Mouse (Mus musculus) adrenal gland, postnatal 10 days (tissue): Measurements from ENCODE around the gene Olfr1388. TPM values are rescaled to one million over a fixed set of nuclear protein-coding genes. Genes with fewer than 3 reads are reported as not detected.
"Not testable (repeated sequence)": the region's sequence is repeated elsewhere in the genome, so short reads cannot be mapped to it uniquely, and the experiment has no call there.

ENCODE experiments used
- DNase-seq: peaks from one replicate; pipeline ENCODE4 v3.0.0; 2021; ENCODE audit warnings: mixed read lengths
- long read RNA-seq, 2 experiments: library from polyadenylated mRNA; stranded (forward); transcript quantifications; one replicate each; pipeline ENCODE4 v2.0.0; 2021
- total RNA-seq, 2 experiments: library from RNA; stranded (reverse); gene quantifications; 2 replicates each; pipeline ENCODE4 v1.2.3; 2021

Olfr1388 gene
- under 1 TPM in 1 of 2 experiments, not detected in 1; 0.21 TPM for total RNA-seq
- long read RNA-seq, experiment 1, result 0 reads
- long read RNA-seq, experiment 2, result 0 reads

DNA sequence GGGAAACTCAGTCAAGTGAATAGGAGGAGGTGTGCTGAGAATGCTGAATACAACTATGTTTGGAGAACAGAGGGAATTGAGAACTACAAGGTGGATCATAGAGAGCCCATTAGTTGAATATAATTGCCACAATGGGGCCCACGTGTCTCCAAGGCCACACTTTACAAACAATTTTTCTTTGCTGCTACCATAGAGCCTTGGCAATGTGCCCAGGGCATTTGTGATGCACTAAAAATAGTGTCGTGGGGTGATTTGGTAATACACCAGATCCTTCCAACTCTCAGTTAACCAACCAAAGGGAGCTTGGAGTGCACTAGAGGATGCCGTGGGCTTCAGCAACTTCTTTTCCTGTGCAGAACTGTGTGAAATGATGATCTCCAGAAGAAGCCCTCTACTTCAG is at the start of gene Olfr1388:
Olfr1388 (plus strand) TSS at position 214 of the 400 bp plus-strand sequence.
- peak; percentile 39 for DNase-seq

DNA sequence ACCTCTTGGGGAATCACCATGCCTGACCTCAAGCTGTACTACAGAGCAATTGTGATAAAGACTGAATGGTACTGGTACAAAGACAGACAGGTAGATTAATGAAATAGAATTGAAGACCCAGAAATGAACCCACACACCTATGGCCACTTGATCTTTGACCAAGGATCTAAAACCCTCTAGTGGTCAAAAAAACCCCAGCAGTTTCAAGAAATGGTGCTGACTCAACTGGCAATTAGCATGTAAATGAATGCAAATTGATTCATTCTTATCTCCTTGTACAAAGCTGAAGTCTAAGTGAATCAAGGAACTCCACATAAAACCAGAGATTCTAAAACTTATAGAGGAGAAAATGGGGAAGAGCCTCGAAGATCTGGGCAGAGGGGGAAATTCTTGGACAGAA is 43.7 kb upstream of the Olfr1388 start:
- DNase-seq, result not testable (repeated sequence)

DNA sequence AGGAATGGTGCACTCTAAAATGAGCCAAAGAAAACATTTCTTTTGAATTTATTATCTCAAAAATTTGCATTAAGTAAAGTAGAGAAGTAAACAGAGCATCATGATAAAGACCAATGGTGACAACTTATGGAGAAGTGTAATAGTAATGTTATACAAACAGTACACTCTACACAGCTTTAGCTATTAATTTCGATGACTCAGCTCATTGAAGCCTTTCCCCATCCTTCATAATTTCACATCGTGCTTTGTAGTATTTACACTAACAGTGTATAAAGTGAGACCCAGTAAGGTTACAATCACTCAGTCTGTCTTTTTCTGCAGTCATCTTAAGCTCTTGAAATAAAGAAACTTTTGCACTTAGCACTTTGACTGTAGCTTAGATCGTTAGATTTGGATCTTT is 29.6 kb upstream of the Olfr1388 start:
- no peak for DNase-seq

DNA sequence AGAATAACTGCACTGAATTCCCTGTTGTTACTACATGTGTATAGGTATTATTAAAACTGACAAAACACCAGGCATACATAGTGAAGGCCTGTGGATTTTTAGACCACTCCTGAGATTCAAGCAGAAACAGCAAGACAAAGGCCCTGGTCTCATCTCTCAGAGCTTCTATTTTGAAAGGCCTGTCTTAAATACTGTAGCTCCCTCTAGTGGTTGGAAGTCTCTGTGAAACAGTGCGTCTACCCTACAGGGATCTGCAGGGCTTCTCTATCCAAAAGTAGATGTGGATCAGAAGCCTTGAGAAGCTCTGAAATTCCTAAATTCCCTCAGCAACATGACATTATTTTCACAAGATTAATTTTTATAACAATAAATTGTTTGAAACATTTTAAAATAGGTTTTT is 25.9 kb upstream of the Olfr1388 start:
- DNase-seq, result peak; percentile 12

DNA sequence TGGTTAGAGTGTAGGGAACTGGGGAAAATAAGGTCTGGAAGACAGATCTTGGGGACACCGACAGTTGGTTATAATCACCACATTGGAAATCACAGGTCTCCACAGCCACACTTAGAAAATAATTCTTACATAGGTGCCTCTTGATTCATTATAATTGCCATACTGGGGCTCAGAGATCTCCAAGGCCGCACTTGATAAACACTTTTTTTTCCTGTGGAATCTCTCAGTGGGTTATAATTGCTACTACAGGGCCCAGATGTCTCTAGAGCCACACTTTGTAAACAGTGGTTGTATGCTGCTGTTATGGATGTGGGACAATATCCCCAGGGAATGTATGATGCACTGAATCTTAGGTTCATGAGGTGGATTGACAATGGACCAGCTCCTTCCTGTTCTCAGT is 13.7 kb upstream of the Olfr1388 start, which contains the start of gene Olfr1389:
Olfr1389 (plus strand) TSS at position 301 of the 400 bp plus-strand sequence.
- no peak for DNase-seq

DNA sequence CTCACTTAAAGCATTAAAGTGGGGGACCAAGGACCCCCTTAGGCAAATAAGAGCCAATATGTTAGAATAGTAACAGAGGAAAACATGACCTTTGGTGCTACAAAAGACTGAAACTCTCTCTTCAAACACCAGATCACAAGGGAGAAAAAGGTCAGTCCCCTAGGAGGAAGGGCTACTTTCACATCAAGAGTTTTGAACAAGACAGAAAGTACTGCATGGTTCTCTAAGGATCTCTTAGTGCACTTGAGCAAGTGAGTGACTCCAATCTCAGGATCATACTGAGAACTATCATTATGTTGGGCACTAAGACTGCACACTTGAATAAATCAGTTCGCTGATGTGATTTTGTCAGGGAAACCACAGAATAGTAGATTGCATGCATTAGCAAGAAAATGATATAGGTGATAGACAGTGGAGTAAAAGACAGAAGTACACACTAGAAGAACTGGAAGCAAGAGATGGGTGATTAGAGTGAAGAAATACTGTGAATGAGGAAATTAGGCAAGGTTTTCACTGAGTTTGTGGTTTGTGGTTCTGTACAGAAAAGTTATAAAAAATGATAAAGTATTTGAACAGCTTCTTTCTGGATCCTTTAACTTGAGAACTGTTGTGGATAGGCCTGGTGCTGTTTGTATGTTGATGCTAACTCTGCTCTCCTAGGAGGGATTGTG is 11.0 kb upstream of the Olfr1388 start:
- DNase-seq, result no peak

DNA sequence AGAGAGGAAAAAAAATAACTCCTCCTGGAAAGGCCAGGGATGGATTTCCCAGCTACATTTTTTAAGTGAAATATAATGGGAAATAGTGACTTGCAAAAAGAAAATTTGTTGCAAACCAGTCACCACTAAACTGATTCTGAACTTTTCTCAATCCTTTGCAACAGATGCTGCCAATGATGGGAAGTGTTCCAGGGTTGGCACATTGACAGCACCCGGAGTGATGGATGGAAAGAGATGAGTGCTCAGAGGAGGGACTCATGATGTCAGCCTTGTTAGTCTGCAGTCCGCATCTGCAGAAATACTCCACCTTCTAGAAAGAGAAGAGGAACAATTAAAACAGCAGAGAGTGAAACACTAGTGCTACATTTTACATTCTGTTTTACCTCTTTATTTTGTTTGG is 6.8 kb upstream of the Olfr1388 start:
- DNase-seq, result peak; percentile 4

DNA sequence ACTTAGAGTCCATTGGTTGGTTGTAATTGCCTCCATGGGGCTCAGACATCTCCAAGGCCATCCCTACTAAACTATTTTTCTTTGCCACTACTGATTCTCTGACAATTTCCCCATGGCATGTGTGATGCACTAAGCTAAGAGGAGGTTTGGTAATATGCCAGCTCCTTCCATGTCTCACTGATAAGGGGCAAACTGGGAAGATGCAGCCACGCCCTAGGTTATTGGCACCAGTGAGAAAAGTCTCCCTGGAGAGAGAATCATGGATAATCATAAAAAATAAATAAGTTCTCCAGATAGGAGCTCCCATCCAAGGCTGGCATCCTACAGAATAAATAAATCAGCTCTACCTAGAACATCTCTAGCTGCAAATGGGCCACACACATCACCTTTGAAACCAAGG is 18.6 kb downstream of the Olfr1388 start, which contains the start of gene Olfr1387:
Olfr1387 (plus strand) TSS at position 301 of the 400 bp plus-strand sequence.
- no peak for DNase-seq

DNA sequence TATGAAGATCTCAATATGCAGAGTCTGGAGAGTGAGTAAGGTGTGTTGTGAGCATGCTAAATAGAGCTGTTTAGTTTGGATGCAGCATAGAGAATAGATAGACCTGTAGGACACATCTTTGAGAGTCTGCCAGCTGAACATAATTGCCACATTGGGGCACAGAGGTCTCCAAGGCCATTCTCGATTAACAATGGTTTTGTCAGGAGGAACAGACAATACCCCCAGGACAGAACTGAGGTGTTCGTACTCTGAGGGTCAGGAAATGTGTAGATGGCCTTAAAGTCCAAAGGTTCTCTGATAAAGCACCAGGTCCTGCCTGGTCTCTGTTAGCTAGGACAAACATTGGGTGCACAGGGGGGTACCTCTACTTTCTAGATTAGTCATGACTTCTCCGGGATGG is 28.3 kb downstream of the Olfr1388 start, which contains the start of gene Olfr1386:
Olfr1386 (plus strand) TSS at position 301 of the 400 bp plus-strand sequence.
- not testable (repeated sequence) for DNase-seq

DNA sequence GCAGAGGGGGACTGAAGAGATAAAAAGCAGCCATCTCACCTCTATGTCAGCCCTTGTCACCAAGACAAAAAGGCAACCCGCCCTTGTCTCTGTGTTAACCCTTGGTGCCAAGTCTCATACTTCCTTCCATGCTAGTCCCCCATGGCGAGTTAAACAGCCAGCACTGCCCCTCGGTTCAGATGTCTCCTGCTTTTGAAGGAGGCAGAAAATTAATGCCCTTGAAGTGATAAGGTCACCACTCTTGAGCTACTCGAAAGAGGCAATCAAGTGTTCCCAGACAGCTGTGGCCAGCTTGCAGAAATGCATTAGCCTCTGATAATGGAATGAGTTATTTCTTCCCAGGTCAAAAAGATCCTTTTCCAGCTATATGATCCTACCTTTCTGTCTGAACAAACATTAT is 49.5 kb downstream of the Olfr1388 start:
- no peak for DNase-seq

DNA sequence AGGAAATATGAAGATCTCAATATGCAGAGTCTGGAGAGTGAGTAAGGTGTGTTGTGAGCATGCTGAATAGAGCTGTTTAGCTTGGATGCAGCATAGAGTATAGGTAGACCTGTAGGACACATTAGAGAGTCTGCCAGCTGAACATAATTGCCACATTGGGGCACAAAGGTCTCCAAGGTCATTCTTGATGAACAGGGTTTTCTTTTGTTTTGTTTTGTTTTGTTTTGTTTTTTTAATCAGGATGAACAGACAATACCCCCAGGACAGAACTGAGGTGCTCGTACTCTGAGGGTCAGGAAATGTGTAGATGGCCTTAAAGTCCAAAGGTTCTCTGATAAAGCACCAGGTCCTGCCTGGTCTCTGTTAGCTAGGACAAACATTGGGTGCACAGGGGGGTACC is 52.3 kb downstream of the Olfr1388 start, which contains the start of gene Olfr1385:
Olfr1385 (plus strand) TSS at position 301 of the 400 bp plus-strand sequence.
- not testable (repeated sequence) for DNase-seq

Other genes with a start within 250 kb of the Olfr1388 start
- gene Btnl9, start 249.5 kb upstream of the Olfr1388 start, total RNA-seq, result 10 to 100 TPM; 34.5 to 37.6 TPM
- gene Zfp62, start 233.3 kb upstream of the Olfr1388 start, total RNA-seq, result 10 to 100 TPM; 29.8 to 38.1 TPM
- gene Mgat1, start 192.4 kb upstream of the Olfr1388 start, total RNA-seq, result 100 to 1,000 TPM in 1 of 2 experiments, 10 to 100 TPM in 1; 87.9 to 101 TPM
- not detected for gene Olfr1393, start 158.3 kb upstream of the Olfr1388 start, total RNA-seq
- not detected for gene Olfr1392, start 151.3 kb upstream of the Olfr1388 start, total RNA-seq
- gene Olfr10, start 131.9 kb upstream of the Olfr1388 start, total RNA-seq, result not detected
- not detected for gene Olfr1391, start 113.9 kb upstream of the Olfr1388 start, total RNA-seq
- gene Olfr1390, start 101.4 kb upstream of the Olfr1388 start, total RNA-seq, result not detected
- not detected for gene Olfr1389, start 13.6 kb upstream of the Olfr1388 start, total RNA-seq
- gene Olfr1387, start 18.7 kb downstream of the Olfr1388 start, total RNA-seq, result not detected
- gene Olfr1386, start 28.4 kb downstream of the Olfr1388 start, total RNA-seq, result not detected
- gene Olfr1385, start 52.4 kb downstream of the Olfr1388 start, total RNA-seq, result not detected
- gene Olfr1384, start 70.1 kb downstream of the Olfr1388 start, total RNA-seq, result not detected
- gene Olfr1383, start 83.0 kb downstream of the Olfr1388 start, total RNA-seq, result not detected
- gene Olfr1382, start 91.6 kb downstream of the Olfr1388 start, total RNA-seq, result not detected
- not detected for gene Olfr1381, start 106.8 kb downstream of the Olfr1388 start, total RNA-seq
- not detected for gene Olfr1380, start 120.3 kb downstream of the Olfr1388 start, total RNA-seq
- 10 to 100 TPM; 18.7 to 18.9 TPM for gene Flt4, start 172.6 kb downstream of the Olfr1388 start, total RNA-seq
- gene Scgb3a1, start 227.0 kb downstream of the Olfr1388 start, total RNA-seq, result not detected